Mouse (Mus musculus) liver, postnatal 0 days (tissue): ENCODE data around the gene Gsap.

Experiments used
- CTCF ChIP-seq: sonication (generic); IDR thresholded peaks from 2 replicates; pipeline ENCODE4 v1.5.1; 2016; ENCODE audit warnings: antibody characterized with exemption, low read depth
- EP300 ChIP-seq: IDR thresholded peaks from 2 replicates; pipeline ENCODE4 v1.6.1; 2016; ENCODE audit warnings: antibody characterized with exemption, low read depth, mild to moderate bottlenecking

- TF ChIP-seq EP300 (no peak), CTCF (no peak)
Observed at GRCm38 (mm10) chr5:21160781-21161180, 25.3 kb upstream of the Gsap start.
